ENCODE assay signal across 12 mouse cellular contexts in the genomic region with DNA sequence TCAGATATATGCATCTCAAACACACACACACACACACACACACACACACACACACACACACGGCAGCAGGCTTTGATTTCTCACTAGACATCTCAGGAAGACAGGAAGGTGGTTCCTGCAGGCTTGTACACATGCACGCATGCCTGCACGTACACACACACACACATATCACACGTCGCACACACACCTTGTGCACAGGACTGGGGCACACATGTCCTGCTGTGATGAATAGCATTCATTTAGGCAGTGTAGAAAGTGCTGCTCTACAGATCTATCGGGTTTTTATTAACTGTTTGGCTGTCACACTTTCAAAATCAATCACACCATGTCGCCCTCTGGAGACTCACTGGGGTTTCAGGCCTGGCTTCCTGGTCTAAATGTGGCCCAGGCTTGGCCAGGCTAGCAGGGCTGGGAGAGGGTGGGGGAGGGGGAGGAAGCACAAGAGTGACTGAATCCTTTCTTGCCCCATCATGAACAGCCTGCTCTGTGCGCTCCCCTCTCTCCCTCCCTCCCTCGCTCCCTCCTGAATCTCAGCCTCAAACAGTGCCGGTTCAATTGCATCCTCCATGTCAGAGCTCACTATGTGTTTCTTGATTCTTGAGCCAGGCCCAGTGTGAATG.
DNase-seq lines count a peak whose midpoint lies in the region; ATAC-seq lines count a peak whose summit lies in the region.
"Had no signal": no experiment of that assay in that cellular context is flagged by ENCODE, and none has a peak within 500 bp of the region (broad histone marks: within the 10 kb centered on the region; RNA-seq: fewer than 3 reads in every experiment).

No protein-coding gene starts in this region.

- H3K9ac ChIP-seq in forebrain, embryonic 11.5 days (ENCODE audit: low read length): no peak overlapping the region
- H3K9ac ChIP-seq in limb, embryonic 12.5 days (replicated peaks): no peak overlapping the region
- H3K9ac ChIP-seq in stomach, embryonic 14.5 days (replicated peaks; ENCODE audit: low read depth, low read length): no peak overlapping the region
- H3K9ac ChIP-seq: embryonic facial prominence, embryonic 15.5 days had no signal

- no peak overlapping the region for H3K4me2 ChIP-seq in forebrain, embryonic 11.5 days (ENCODE audit: low read depth, low read length, severe bottlenecking)
- no peak overlapping the region; the same call in 1 of the 2 replicates for H3K4me2 ChIP-seq in limb, embryonic 12.5 days
- H3K4me2 ChIP-seq in stomach, embryonic 14.5 days (replicated peaks; ENCODE audit: low read depth, low read length): no peak overlapping the region
- H3K4me2 ChIP-seq: embryonic facial prominence, embryonic 15.5 days had no signal

- H3K4me1 ChIP-seq in forebrain, embryonic 11.5 days (replicated peaks; ENCODE audit: control insufficient read depth, insufficient read depth, low read length): peaks cover 11% of the 10 kb centered on the region; the same call in 1 of the 2 replicates
- H3K4me1 ChIP-seq in limb, embryonic 12.5 days (replicated peaks): peaks cover 23% of the 10 kb centered on the region
- H3K4me1 ChIP-seq in stomach, embryonic 14.5 days (ENCODE audit: control insufficient read depth, insufficient read depth, low read length): peaks cover 12% of the 10 kb centered on the region

- ATAC-seq in forebrain, embryonic 11.5 days (replicated peaks; ENCODE audit: low FRiP score): 0 out of 2 replicates have a peak, but pooled peaks have one; percentile 44
- peak; percentile 75; the same call in 1 of the 2 replicates for ATAC-seq in limb, embryonic 12.5 days (ENCODE audit: insufficient number of reproducible peaks, insufficient read depth, low FRiP score, low TSS enrichment, low read depth)
- peak; percentile 79; the same call in 1 of the 2 replicates for ATAC-seq in stomach, embryonic 14.5 days (ENCODE audit: insufficient number of reproducible peaks, insufficient read depth, low FRiP score, low read depth)

- no peaks in the 10 kb centered on the region for H3K9me3 ChIP-seq in forebrain, embryonic 11.5 days (ENCODE audit: control insufficient read depth, low read length)
- H3K9me3 ChIP-seq in limb, embryonic 12.5 days: no peaks in the 10 kb centered on the region
- no peaks in the 10 kb centered on the region for H3K9me3 ChIP-seq in stomach, embryonic 14.5 days (ENCODE audit: control insufficient read depth, low read depth, low read length)
- H3K9me3 ChIP-seq: embryonic facial prominence, embryonic 15.5 days had no signal

- peak; percentile 48 for DNase-seq in retina, postnatal 1 day
- DNase-seq in retina, embryonic 14.5 days (ENCODE audit: low spot score): no peak
- peak; percentile 63 for DNase-seq in forebrain, embryonic 11.5 days (ENCODE audit: low spot score)
- DNase-seq in cerebellum, adult 9-11 months: no peak
- no peak for DNase-seq in cerebellum, postnatal 4 days (ENCODE audit: low spot score in 2 of 2)
- DNase-seq in urinary bladder, adult 2 months (ENCODE audit: low spot score): no peak
- DNase-seq: adrenal gland, postnatal 10 days; liver; spleen, adult 18-20 months had no signal

- H3K27me3 ChIP-seq in forebrain, embryonic 11.5 days (ENCODE audit: control insufficient read depth, insufficient read depth, low read length): no peaks in the 10 kb centered on the region
- H3K27me3 ChIP-seq in limb, embryonic 12.5 days: peaks cover 15% of the 10 kb centered on the region; the same call in 1 of the 2 replicates
- no peaks in the 10 kb centered on the region for H3K27me3 ChIP-seq in stomach, embryonic 14.5 days (ENCODE audit: control insufficient read depth, insufficient read depth, low read length)

- no peak overlapping the region for H3K4me3 ChIP-seq in forebrain, embryonic 11.5 days (ENCODE audit: low read depth, low read length)
- no peak overlapping the region for H3K4me3 ChIP-seq in limb, embryonic 12.5 days (replicated peaks)
- no peak overlapping the region for H3K4me3 ChIP-seq in stomach, embryonic 14.5 days (ENCODE audit: low read depth, low read length)
- H3K4me3 ChIP-seq: embryonic facial prominence, embryonic 15.5 days had no signal

- 55% methylated on average over 10 of the region's 10 CpGs for WGBS in forebrain, embryonic 11.5 days
- 21% methylated on average over 10 of the region's 10 CpGs for WGBS in limb, embryonic 12.5 days
- 49% methylated on average over 10 of the region's 10 CpGs for WGBS in stomach, embryonic 14.5 days

- H3K27ac ChIP-seq in forebrain, embryonic 11.5 days (ENCODE audit: low read depth, low read length): no peak overlapping the region
- peak overlapping the region; percentile 73 for H3K27ac ChIP-seq in limb, embryonic 12.5 days
- no peak overlapping the region for H3K27ac ChIP-seq in stomach, embryonic 14.5 days (ENCODE audit: low read length)
- H3K27ac ChIP-seq: embryonic facial prominence, embryonic 15.5 days had no signal

- H3K36me3 ChIP-seq in forebrain, embryonic 11.5 days (ENCODE audit: control insufficient read depth, insufficient read depth, low read length): no peaks in the 10 kb centered on the region
- H3K36me3 ChIP-seq in limb, embryonic 12.5 days: no peaks in the 10 kb centered on the region
- H3K36me3 ChIP-seq in stomach, embryonic 14.5 days (ENCODE audit: control insufficient read depth, insufficient read depth, low read length): no peaks in the 10 kb centered on the region
- H3K36me3 ChIP-seq: embryonic facial prominence, embryonic 15.5 days had no signal

Comparison
In these comparisons a context has a peak if more than half of its experiments do, and no peak if none do; other contexts are left out.
1. DNase-seq: peak in retina, postnatal 1 day (single experiment) and forebrain, embryonic 11.5 days (single experiment); none in retina, embryonic 14.5 days (single experiment), cerebellum, adult 9-11 months (single experiment), cerebellum, postnatal 4 days (0 of 2) and urinary bladder, adult 2 months (single experiment).
2. Peak in every context shown above with its lines, with median percentiles within 50 percentile points of each other: ATAC-seq.